Mouse (Mus musculus): ENCODE results near the gene Emc10.

DNA sequence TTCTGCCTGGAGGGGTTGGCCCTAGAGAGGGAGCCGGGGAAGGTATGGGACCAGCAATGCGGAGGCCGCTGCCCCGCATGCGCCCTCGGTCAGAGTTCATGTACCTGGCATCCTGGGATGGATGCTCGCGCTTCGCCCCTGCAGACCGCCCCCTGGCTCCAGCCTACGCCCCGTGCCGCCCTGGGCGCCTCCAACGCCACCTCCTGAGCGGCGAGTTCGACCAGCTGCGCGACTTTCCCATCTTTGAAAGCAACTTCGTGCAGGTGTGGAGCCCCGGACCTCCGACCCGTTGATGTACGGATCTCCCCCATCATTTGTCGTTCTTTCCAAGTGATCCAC is 411 bp upstream of the Emc10 start:
- no peak; the same call in 1 of the 2 replicates for TF ChIP-seq POLR2A (IDR thresholded peaks at IDR 0.05; ENCODE audit: control insufficient read depth, low read depth, low read length)
- TF ChIP-seq CTCF (IDR thresholded peaks at IDR 0.05; ENCODE audit: control insufficient read depth, insufficient read depth, insufficient replicate concordance, low read depth, low read length), result no peak
